Mouse (Mus musculus) kidney, embryonic 15.5 days (tissue): ENCODE measurements at regions not wholly inside any gene's neighbourhood (a gene's known extent, or its start where the extent isn't known, plus 50 kb on each side); places are given as distances from the start of the nearest gene placed in this dataset.

Experiments
- ATAC-seq: fragments of 200-750 bp; cut with Nextera tagmentation; replicated peaks from 2 replicates; pipeline ENCODE4 v1.8.0; 2017; ENCODE audit warnings: moderate TSS enrichment; ENCODE audit not compliant: low FRiP score
- H3K27ac ChIP-seq: fragments of 300-500 bp; sonication (generic); 2 replicates; pipeline ENCODE4 v1.5.1; 2015; ENCODE audit warnings: mild to moderate bottlenecking, inconsistent platforms
- H3K27me3 ChIP-seq: fragments of 300-500 bp; sonication (generic); 2 replicates; pipeline ENCODE4 v1.6.1; 2015; ENCODE audit warnings: inconsistent platforms
- H3K36me3 ChIP-seq: fragments of 300-500 bp; sonication (generic); 2 replicates; pipeline ENCODE4 v1.6.1; 2015; ENCODE audit warnings: inconsistent platforms
- H3K4me1 ChIP-seq: fragments of 300-500 bp; sonication (generic); 2 replicates; pipeline ENCODE4 v1.6.1; 2015; ENCODE audit warnings: inconsistent platforms
- H3K4me2 ChIP-seq: fragments of 300-500 bp; sonication (generic); 2 replicates; pipeline ENCODE4 v1.6.1; 2015; ENCODE audit warnings: moderate library complexity, mild to moderate bottlenecking, inconsistent platforms
- H3K4me3 ChIP-seq: fragments of 300-500 bp; sonication (generic); replicated peaks from 2 replicates; pipeline ENCODE4 v1.5.1; 2015; ENCODE audit warnings: mild to moderate bottlenecking, inconsistent platforms
- H3K9ac ChIP-seq: fragments of 300-500 bp; sonication (generic); 2 replicates; pipeline ENCODE4 v1.6.1; 2015; ENCODE audit warnings: mild to moderate bottlenecking, inconsistent platforms
- H3K9me3 ChIP-seq: fragments of 300-500 bp; sonication (generic); replicated peaks from 2 replicates; pipeline ENCODE4 v1.6.1; 2016; ENCODE audit warnings: inconsistent platforms
- WGBS: fragments of 180-500 bp; shearing (Covaris S2); methylation state at CpG from one replicate; pipeline ENCODE4 v1.1.7; 2015; ENCODE audit warnings: mixed read lengths; 5-methylcytosine and 5-hydroxymethylcytosine counted together

GRCm38 (mm10) chr15:36872566-36872965 is 135.0 kb downstream of the Zfp706 start:
- Histone ChIP-seq H3K9me3 (no peaks in the 10 kb centered on the region), H3K4me2 (no peak overlapping the region), H3K9ac (no peak overlapping the region), H3K27ac (no peak overlapping the region), H3K36me3 (no peaks in the 10 kb centered on the region), H3K4me3 (no peak overlapping the region), H3K27me3 (no peaks in the 10 kb centered on the region), H3K4me1 (peaks cover 38% of the 10 kb centered on the region)
- ATAC-seq: no peak
- WGBS: 76% methylated on average over 2 of the region's 2 CpGs

GRCm38 (mm10) chr15:36870717-36871116 is 136.9 kb downstream of the Zfp706 start:
- H3K27ac ChIP-seq: no peak overlapping the region
- H3K9me3 ChIP-seq: no peaks in the 10 kb centered on the region
- WGBS: 84% methylated on average over 7 of the region's 7 CpGs
- no peak overlapping the region for H3K4me2 ChIP-seq
- no peak overlapping the region for H3K9ac ChIP-seq
- no peaks in the 10 kb centered on the region for H3K27me3 ChIP-seq
- no peaks in the 10 kb centered on the region for H3K36me3 ChIP-seq
- peaks cover 32% of the 10 kb centered on the region for H3K4me1 ChIP-seq
- ATAC-seq: no peak
- H3K4me3 ChIP-seq: no peak overlapping the region

DNA sequence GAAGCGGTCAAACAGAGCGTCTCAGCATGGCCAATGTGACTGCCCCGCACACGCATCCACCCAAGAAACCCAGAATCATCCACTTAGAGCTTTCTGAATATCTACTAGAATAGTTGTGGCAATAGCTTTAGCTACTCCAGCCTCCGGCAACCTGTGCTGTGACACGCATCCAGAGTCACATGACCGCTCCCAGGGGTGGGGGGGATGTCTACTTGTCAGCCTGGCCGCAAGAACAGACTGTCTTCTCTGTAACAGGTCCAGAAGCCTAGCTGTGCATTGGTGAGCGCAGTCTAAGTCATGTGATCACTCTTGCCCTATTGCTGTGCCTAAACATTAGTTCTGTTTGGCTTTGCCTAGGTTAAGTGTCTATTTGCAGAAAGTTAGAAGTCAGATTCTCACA is 137.5 kb downstream of the Zfp706 start:
- Histone ChIP-seq H3K4me1 (peaks cover 29% of the 10 kb centered on the region), H3K4me3 (no peak overlapping the region), H3K27me3 (no peaks in the 10 kb centered on the region), H3K9ac (no peak overlapping the region), H3K27ac (no peak overlapping the region), H3K9me3 (no peaks in the 10 kb centered on the region), H3K36me3 (no peaks in the 10 kb centered on the region), H3K4me2 (no peak overlapping the region)
- WGBS: 90% methylated on average over 9 of the region's 9 CpGs
- ATAC-seq: no peak

DNA sequence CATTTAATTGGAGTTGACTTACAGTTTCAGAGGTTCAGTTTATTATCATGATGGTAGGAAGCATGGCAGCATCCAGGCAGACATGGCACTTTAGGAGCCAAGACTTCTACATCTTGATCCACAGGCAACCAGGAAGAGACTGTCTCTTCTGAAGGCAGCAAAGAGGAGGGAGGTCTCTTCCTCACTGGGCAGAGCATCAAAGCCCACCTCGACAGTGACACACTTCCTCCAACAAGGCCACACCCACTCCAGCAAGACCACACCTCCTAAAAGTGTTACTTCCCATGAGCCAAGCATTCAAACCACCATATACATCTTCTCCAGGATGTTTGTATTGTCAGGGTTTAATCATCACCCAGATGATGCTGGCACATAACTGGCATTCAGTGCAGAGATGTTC is 141.5 kb downstream of the Zfp706 start:
- H3K4me3 ChIP-seq: no peak overlapping the region
- no peaks in the 10 kb centered on the region for H3K9me3 ChIP-seq
- 53% methylated on average over 1 of the region's 1 CpGs for WGBS
- no peaks in the 10 kb centered on the region for H3K27me3 ChIP-seq
- 0 out of 2 replicates have a peak, but pooled peaks cover 4% of the 10 kb centered on the region for H3K4me1 ChIP-seq
- H3K4me2 ChIP-seq: no peak overlapping the region
- no peak for ATAC-seq
- H3K9ac ChIP-seq: no peak overlapping the region
- no peak overlapping the region for H3K27ac ChIP-seq
- no peaks in the 10 kb centered on the region for H3K36me3 ChIP-seq

DNA sequence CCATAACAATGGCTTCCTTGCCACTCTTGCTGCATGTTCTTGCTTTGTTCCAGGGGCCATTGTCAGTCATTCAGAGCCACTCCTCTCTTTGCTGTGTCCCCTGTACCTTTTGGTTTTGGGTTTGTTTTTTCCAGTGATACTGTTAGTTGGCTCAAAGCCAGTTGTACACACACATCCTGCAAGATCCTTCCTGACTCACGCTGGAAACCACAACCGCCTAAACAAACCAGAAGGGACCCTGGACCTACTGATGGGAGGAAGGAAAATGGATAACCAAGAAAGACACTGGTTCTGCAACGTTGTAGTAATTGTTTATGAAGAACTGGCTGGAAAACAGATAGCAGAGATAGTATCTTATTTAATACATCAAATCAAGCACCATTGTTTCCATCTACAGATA is 142.2 kb downstream of the Zfp706 start:
- 60% methylated on average over 3 of the region's 3 CpGs for WGBS
- Histone ChIP-seq H3K4me1 (0 out of 2 replicates have a peak, but pooled peaks cover 4% of the 10 kb centered on the region), H3K27ac (no peak overlapping the region)

DNA sequence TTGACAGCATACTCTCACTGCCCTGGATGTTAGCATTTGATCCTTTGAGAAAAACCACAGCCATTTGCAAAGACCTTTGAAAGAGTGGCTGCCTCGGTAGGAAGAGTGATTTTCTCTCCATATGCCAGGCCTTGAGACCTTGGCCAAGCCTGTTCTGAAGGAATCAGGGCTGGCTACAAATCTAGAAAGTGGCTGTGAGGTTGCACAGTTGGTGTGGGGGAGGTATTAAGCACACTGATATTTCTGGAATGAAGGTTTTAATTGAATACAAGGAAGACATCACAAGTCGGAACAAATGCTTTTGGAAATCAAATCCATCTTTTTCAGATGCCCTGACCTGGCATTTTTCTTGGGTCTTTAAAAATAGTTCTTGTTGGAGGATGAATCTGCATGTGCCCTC is 143.5 kb downstream of the Zfp706 start:
- no peak for ATAC-seq
- Histone ChIP-seq H3K27ac (no peak overlapping the region), H3K27me3 (no peaks in the 10 kb centered on the region), H3K4me3 (no peak overlapping the region), H3K36me3 (no peaks in the 10 kb centered on the region), H3K9me3 (no peaks in the 10 kb centered on the region), H3K4me2 (no peak overlapping the region), H3K4me1 (no peaks in the 10 kb centered on the region), H3K9ac (no peak overlapping the region)
- 60% methylated on average over 2 of the region's 2 CpGs for WGBS

More for the DNA sequence above, 142.2 kb downstream of the Zfp706 start:
- Histone ChIP-seq H3K9me3 (no peaks in the 10 kb centered on the region), H3K27me3 (no peaks in the 10 kb centered on the region), H3K4me3 (no peak overlapping the region), H3K36me3 (no peaks in the 10 kb centered on the region), H3K4me2 (no peak overlapping the region), H3K9ac (no peak overlapping the region)
- no peak for ATAC-seq

- ATAC-seq: no peak
- 85% methylated on average over 4 of the region's 4 CpGs for WGBS
- H3K4me3 ChIP-seq: no peak overlapping the region
- no peaks in the 10 kb centered on the region for H3K36me3 ChIP-seq
- H3K9me3 ChIP-seq: no peaks in the 10 kb centered on the region
- peaks cover 6% of the 10 kb centered on the region; the same call in 1 of the 2 replicates for H3K4me1 ChIP-seq
- H3K27me3 ChIP-seq: no peaks in the 10 kb centered on the region
- no peak overlapping the region for H3K9ac ChIP-seq
- H3K4me2 ChIP-seq: no peak overlapping the region
- no peak overlapping the region for H3K27ac ChIP-seq
Observed at GRCm38 (mm10) chr15:36858711-36859110, 148.9 kb downstream of the Zfp706 start.

DNA sequence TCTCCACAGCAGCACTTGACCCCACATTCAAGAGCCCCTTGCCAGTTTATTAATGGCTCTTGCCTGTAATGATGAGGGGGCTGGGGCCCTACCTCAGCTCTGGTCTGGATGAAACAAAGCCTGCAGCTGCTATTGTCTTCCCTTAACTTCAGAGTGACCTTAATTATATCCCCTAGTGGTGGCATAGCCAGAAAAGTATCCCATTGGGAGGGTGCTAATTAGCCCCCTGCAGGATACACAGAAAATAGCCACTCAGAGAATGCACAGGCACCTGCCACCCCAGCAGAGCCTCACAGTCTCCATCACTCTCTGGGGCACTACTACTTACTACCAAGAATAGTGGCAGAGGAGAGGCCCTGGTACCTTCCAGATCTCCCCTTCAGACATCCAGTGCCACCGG is 150.0 kb downstream of the Zfp706 start:
- no peak for ATAC-seq
- WGBS: 76% methylated on average over 1 of the region's 1 CpGs
- no peak overlapping the region for H3K4me3 ChIP-seq

GRCm38 (mm10) chr15:36855550-36856131 is 151.9 kb downstream of the Zfp706 start:
- Histone ChIP-seq H3K9ac (no peak overlapping the region), H3K9me3 (no peaks in the 10 kb centered on the region), H3K27me3 (no peaks in the 10 kb centered on the region), H3K4me3 (no peak overlapping the region), H3K4me1 (peaks cover 9% of the 10 kb centered on the region; the same call in 1 of the 2 replicates), H3K36me3 (no peaks in the 10 kb centered on the region), H3K27ac (no peak overlapping the region), H3K4me2 (no peak overlapping the region)
- 65% methylated on average over 7 of the region's 7 CpGs for WGBS
- 0 out of 2 replicates have a peak, but pooled peaks have one; percentile 64 for ATAC-seq

More for the DNA sequence above, 150.0 kb downstream of the Zfp706 start:
- no peaks in the 10 kb centered on the region for H3K36me3 ChIP-seq
- H3K27me3 ChIP-seq: no peaks in the 10 kb centered on the region
- no peak overlapping the region for H3K9ac ChIP-seq
- no peaks in the 10 kb centered on the region for H3K9me3 ChIP-seq
- no peak overlapping the region for H3K4me2 ChIP-seq
- H3K4me1 ChIP-seq: peaks cover 7% of the 10 kb centered on the region; the same call in 1 of the 2 replicates
- no peak overlapping the region for H3K27ac ChIP-seq

DNA sequence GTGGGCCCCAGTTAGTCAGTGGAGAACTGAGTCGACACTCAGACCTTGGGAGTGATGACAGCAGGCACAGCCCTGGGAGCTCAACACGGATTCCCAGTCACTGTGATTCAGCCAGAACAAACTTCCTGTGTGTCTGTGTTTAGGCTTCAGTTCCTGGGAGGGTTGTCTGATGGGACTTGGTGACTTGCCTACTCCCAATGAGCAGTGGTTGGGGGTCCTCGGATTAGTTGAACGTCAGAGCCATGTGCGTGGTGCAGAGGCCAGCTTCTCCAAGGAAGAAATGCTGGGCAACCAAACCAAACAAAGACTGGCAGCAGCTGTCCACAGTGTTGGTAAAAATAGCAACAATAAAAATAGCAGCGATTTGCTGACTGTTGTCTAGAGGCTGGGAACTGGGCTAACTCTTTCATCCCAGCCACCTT is 152.7 kb downstream of the Zfp706 start:
- H3K9me3 ChIP-seq: no peaks in the 10 kb centered on the region
- ATAC-seq: no peak
- no peak overlapping the region for H3K27ac ChIP-seq
- WGBS: 63% methylated on average over 6 of the region's 6 CpGs
- no peak overlapping the region for H3K4me3 ChIP-seq
- no peak overlapping the region for H3K9ac ChIP-seq
- no peak overlapping the region for H3K4me2 ChIP-seq
- no peaks in the 10 kb centered on the region for H3K27me3 ChIP-seq
- no peaks in the 10 kb centered on the region for H3K36me3 ChIP-seq
- peaks cover 9% of the 10 kb centered on the region; the same call in 1 of the 2 replicates for H3K4me1 ChIP-seq

GRCm38 (mm10) chr15:36852229-36852821 is 155.2 kb downstream of the Zfp706 start:
- Histone ChIP-seq H3K4me2 (no peak overlapping the region), H3K4me1 (peaks cover 9% of the 10 kb centered on the region; the same call in 1 of the 2 replicates), H3K36me3 (no peaks in the 10 kb centered on the region), H3K9ac (no peak overlapping the region), H3K4me3 (no peak overlapping the region), H3K27me3 (no peaks in the 10 kb centered on the region), H3K27ac (no peak overlapping the region), H3K9me3 (no peaks in the 10 kb centered on the region)
- no peak for ATAC-seq
- 70% methylated on average over 6 of the region's 6 CpGs for WGBS

GRCm38 (mm10) chr15:36848238-36848637 is 159.3 kb downstream of the Zfp706 start:
- Histone ChIP-seq H3K4me2 (no peak overlapping the region), H3K36me3 (no peaks in the 10 kb centered on the region), H3K27ac (no peak overlapping the region), H3K4me1 (peaks cover 3% of the 10 kb centered on the region; the same call in 1 of the 2 replicates), H3K27me3 (no peaks in the 10 kb centered on the region), H3K4me3 (no peak overlapping the region), H3K9me3 (no peaks in the 10 kb centered on the region), H3K9ac (no peak overlapping the region)
- ATAC-seq: no peak
- 46% methylated on average over 5 of the region's 5 CpGs for WGBS
